Mouse (Mus musculus) thymus, adult 18-20 months (tissue): ENCODE results near the gene Ppm1e.

Source experiments
- DNase-seq, 2 experiments: peaks; one replicate each; pipeline ENCODE4 v3.0.0; 2022; ENCODE audit warnings: mixed read lengths in 2 of 2

The Ppm1e gene

DNA sequence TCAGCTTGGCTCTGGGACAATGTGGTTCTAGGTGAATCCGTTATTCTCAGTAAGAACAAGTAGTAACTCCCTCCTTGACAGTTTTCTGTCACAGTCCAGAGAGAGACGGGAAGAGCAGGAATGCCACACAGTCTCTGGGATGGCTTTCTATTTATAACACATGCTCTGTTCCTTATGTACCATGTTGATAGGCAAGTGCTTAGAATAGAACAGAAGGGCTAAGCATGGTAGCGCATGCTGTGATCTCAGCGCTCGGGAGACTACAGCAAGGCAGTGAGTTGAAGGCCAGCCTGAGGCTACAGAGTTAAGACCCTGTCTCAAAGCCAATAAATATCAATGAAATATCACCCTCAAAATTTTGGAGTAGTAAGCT, 111.3 kb downstream of the Ppm1e start:
- DNase-seq = no peak

DNA sequence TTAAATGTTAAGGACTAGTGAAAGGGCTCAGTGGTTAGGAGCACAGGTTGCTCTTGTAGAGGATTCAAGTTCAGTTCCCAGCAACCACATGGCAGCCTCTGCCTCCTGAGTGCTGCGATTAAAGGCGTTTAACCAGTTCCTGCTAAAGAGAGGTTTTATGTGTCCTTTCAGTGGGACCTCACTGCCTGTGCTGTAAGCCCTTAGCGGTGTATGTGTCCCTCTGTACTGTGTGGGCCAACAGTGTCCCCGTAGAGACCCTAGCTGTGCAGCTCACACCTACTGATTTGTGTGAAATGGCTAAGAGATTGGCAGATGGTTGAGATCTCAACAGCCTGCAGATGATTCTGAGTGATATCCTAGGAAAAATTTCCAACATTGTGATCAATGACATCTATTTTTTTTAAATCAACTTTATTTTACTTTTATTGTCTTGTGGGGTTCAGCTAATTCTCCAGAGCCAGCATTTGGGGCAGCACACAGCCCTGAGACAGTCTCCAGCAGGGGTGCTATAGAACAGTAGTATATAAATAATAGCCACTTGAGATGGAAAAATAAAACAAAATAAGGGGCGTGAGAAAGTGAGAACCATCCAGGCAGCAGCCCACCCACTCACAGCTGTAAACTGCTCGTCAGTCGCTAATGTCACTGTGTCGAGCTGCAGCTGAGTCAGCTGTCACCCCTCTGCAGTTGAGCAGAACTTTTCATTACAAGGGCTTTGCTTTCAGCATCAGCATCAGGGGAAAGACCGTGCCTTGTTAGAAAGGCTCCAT, 111.9 kb downstream of the Ppm1e start:
- DNase-seq = no peak

DNA sequence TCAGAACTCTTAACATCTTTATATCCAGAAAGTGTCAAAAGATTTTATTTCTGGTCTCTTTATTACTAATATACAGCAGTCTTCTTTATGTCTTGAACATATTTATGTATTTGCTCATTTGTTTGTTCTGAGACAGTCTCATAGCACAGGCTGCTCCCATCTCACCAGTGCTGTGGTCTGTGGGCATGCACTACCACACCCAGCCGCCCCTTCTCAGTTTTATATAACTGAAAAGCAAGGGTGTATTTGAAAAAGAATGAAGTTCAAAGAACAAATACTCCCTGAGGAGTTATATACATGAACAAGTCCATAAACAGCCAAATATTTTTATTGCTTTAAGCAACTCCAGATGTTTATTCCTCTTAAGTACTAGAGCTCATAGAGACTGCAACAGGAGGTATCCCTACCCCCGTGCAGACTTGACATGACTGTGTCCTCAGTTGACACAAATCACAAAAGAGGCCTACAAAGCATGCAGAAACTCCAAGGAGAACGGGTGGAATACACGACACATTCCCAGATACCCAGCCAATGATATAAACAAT, 112.6 kb downstream of the Ppm1e start:
- DNase-seq = no peak

DNA sequence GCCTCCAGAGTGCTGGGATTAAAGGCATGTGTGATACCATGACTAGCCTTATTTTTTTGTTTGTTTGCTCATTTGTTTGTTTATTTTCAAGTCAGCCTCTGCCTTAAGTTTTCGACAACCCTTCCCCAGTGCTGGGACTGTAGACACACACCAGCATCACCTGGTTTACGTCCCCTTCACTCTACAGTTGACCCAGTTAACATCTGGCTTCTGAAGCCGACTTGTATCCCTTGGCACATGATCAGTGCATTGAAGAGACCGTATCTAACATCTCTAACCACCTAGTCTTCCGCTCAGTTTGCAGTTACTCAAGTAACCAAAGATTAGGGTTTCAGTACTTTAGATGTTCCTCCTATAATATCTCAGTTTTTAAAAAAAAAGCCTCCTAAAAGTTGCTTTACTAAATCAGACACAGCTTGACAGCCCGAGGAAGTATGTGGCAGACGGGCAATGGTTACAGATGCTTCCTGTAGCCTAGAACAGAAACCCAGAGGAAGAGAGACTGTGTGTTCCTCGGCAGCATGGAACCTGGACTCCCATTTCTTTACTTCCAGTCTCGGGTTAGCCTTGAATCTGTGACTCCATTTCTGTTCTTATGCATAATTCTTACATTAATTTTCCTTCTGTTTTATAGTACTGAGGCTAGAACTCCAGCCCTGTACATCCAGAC, 113.5 kb downstream of the Ppm1e start:
- DNase-seq = no peak

DNA sequence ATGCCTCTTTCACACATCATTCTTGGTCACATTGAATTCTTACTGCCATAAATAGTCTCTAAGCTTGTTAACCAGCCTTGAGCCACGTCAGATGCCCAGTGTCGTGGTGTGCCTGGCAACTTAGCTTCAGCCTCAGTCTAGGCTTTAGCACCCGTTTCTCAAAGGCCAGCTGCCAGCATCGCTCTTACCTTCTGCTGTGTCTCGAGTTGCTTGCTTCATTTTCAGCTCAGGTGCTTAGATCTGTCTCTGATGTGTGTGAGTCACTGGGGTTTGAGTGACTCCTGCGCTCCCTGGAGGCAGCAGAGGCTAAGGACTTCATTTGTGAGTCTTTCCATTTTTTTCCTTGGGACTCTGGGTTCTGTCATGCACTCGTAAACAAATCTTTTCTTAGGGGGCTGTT, 117.6 kb downstream of the Ppm1e start:
- DNase-seq = no peak

DNA sequence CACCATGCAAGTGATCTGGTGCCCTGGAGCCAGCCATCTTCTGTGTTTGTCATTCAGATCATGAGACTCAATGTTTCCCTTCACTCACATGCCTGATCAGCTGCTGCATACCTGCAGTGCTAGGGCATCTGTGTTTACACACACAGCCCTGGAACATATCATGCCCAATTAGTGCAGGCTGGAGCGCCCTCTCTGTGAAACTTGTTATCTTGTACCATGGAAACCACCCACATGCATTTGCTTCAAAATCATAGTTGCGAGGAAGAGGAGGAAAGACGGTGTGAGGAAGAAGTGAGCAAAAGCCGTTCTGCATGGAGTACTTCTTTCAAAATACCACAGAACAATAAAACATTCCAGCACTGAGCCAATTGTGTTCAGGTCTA, 118.0 kb downstream of the Ppm1e start:
- no peak for DNase-seq

DNA sequence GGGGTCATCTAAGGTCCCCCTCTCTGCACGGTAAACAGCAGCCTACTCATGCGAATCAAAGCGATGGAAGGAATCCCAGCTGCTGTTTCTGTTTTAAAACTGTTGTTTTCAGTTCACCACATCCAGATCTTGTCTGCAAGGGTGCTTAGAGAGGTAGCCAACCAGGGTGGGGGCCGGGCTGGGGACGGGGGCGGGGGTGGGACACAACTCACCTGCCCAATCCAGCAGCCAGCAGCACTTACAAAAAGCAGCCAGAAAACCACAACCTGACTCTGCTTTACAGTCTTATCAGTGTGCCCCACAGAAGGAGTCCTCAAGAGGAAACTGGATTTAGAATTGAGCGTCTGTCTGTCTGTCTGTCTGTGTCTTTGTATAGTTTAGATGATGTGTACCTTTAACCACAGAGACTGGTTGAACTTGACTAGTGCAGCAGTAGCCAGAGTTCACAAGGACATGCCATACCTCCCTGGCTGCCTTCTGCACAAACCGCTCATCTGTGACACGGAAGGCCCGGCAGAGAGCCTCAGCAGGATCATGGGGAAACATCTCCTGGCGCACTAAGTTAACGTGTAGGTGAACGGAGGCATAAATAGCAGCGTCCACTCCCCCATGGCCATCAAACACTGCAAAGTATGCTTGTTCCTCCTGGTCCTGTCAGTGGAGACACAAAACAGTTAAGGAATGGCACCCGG, 118.5 kb downstream of the Ppm1e start:
- DNase-seq = no peak

DNA sequence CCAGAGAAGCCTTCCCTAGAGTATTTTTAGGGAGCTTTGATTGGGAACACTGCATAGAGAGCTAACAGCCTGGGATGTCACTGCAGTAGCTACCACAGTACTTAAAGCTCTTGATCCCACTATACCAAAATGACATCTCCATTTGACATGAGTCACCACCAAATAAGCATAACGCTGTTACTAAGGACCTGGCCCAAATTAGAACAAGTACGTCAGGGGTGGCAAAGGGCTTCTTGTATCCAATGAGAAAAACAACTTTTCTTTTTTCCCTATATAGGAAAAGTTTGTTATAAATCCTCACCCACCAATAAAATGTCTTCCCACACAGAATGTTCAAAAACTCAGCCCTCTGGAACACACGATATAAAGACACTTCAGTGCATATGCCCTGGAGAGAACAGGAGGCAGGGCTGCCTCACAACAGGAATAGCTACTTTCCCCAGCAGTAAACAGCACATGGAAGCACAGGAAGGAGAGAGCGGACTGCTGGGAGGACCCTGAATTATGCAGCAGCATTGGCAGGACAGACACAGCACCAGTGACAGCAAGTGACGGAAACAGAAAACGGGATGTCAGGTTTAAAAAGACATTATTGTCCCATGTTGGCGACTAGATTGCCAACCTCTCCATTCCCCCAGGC, 119.8 kb downstream of the Ppm1e start:
- no peak for DNase-seq

DNA sequence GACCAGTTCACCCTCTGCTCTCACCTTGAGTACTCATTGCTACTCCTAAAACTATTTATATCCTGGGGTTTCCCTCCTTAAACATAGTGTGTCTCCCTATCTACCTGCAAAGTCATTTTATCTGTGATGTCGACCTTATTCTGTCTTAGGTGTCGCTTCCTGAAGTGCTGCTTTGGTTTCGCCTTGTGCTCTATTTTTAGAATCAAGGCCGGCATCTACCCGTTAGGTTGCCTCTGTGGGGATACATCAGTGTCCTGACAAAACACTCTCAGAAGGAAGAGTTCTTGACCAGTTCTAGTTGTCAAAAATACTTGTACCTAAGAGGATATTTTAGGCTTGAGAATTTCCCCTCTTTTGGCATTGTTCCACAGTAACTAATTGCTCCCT, 123.3 kb downstream of the Ppm1e start:
- DNase-seq = no peak

DNA sequence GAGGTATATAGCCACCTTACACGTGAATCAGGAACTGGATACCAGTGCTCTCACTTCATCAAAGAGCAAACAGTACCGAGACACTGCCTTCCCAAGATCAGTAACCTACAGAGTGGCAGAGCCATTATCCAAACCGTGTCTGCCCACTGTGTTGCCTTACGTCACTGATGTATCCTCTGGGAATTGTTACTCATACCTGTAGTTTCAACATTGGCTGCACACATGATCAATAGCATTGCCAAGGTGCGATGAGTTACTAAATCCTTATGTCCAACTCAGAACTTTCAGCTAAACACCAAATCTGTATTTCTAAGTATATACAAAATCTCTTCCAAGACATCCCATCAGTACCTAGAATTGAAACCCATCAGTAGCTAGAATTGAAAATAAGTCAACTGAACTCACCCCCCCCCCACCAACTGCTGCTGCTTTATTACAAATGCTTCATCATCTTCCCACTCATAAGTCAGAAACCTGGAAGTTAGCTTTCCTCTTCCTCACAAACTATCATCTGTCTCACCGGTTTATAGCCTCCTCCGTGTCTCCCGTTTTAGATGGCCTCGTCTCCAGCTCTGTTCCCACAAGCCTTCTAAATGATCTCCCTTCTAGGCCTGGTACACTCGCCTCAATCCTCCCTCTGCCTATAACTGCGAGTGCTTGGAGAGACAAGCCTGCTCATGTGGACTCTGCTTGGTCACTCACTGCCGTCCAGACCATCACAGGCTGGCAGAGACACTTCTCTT, 123.9 kb downstream of the Ppm1e start:
- DNase-seq = no peak

DNA sequence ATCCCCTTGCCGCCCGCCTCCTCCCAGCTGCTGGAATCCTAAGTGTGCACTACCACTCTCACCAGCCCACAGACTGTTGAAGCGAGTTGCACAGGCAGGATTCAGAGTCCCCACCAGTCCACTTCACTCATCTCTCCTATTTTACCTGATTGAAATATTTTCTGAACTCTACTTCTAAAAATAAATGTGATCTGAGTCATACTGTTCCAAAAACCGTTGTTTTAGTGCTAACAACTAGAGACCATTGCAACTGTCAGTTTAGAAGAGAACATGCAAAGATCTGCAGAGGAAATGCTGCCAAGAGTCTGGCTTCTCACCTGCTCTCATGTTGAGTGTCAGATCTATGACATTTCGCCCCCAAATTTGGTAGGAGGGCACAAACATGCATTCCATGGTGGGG, 125.4 kb downstream of the Ppm1e start:
- no peak for DNase-seq

DNA sequence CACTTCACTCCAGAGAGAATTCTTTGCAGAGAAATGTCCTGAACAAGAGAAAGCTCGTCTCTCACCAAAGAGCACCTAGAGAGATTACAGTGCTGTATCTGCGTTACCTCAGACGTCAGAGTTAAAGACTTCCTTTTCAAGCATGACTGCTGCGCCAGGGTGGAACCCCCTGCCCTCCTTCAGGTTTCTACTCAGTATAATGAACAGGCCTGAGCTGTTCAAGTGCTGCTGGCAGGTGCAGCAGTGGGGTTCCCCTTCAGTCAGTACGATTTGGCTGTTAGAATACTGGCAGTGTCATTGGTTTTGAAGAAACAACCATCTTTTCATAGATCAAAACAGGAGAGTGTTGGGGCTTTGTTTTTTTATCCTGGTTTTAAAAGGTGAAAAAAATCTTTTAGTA, 131.8 kb downstream of the Ppm1e start:
- DNase-seq = no peak

DNA sequence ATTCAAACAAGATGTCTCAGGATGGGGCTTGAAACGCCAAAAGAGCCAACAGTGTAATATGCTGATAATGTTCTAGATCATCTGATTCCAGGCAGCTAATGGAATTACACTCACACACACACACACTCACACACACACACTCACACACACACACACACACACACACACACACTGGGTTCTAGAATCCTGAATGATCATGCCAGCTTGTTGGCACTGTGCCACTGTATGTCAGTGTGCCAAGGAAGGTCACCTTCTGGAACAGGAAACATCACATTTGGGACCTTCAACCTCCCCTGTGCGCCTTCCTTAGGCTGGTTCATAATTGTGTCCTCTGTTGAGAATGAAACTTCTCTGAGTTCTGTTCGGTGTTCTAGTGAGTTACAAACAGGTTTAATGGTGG, 136.1 kb downstream of the Ppm1e start:
- DNase-seq = no peak

DNA sequence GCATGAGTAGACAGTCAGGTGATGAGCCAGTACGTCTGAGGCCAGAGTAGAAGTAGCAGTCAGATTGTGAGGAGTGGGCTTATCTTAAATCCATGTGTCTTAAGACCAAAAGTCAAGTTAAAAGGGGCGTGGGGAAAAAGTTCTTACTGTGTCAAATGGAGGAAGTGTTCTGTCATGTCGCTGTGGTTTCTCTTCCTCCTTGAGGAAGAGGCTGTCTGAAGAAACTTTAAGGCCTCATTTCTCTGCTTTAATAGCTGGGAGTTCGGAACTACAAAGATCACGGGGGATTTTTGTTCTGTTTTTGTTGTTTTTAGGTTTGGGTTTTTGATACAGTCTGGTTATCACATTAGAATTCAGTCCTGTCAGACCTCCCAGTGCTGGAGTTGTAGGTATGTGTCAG, 146.5 kb downstream of the Ppm1e start:
- no peak for DNase-seq
